Mouse (Mus musculus): Measurements from ENCODE around the gene Capzb.

The Capzb gene

GRCm38 (mm10) chr4:139208236-139209129 is 15.8 kb downstream of the Capzb start:
- CTCF ChIA-PET = interaction anchor here (1.7 to 2.0 kb wide), 2 partner anchors 12 to 13 kb away, joined by 3 to 7 read pairs; no protein-coding TSS in a partner anchor

DNA sequence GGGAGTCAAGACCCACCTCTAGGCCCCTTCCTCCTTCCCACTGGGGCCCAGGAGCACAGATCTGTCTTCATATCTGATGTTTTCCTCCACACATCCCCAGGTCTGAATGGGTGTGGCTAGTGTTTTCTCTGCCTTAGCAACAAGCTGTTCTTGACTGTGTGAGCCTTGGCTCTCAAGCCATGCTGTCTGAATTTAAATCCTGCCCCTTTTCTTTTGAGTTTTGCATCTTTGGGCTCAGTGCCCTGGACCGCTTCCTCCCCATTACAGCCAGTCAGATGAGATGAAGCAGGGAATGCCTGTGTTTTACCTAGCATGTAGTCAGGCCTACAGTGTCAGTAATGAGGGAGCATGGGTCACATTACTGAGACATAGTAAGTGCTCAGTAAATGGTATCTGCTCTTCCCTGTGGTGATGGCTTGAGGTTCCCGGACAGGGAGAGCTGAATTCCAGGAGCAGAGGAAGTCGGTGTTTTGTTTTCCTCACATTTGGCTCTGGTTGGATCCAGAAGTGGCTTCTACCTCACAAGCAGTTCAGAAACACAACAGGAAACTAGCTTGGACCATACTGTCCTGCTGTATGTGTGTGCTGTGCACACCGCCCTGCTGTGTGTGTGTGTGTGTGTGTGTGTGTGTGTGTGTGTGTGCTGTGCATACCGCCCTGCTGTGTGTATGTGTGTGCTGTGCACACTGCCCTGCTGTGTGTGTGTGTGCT is 16.6 kb downstream of the Capzb start:
- CTCF ChIA-PET = interaction anchor here (2.0 kb wide), 1 partner anchor 11 kb away, joined by 7 read pairs; no protein-coding TSS in a partner anchor

GRCm38 (mm10) chr4:139211975-139212831 is 19.5 kb downstream of the Capzb start:
- CTCF ChIA-PET = no interaction called here

DNA sequence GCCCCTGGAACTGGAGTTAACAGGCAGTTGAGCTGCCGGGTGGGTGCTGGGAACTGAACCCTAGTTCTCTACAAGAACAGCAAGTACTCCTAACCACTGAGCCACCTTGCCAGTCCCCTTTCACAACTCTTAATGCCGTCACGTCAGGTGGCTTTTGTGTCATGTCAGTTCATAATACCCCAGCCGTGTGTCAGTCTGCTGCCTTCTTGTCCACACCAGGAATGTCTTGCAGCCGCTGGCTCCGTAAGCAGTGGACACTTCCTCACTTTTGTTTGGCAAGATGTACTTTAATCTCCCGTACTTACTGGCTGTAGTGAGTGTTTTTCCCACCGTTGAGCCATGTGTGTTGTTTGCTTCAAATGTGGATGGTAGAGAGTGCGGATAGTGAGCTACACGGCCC is 20.4 kb downstream of the Capzb start:
- CTCF ChIA-PET = no interaction called here

DNA sequence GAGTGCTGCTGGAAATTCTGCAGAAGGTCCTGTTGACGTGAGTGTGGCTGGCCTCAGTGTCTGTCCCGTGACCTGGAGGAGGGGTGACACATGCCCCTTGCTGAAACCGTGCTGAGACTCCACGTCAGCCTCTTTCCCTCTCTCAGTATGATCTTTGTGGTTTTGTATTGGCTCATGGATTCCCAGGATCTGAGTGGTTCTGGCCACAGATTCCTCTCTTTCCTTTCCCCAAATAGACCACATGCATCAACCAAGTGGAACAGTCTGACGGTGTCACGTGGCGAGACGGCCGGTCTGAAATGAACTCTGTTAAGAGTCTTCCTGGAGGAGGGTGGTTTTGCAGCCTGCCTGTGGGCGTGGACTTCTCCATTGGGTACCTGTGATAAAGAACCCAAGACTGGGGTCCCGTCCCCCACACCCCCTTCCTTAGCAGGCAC is 21.3 kb downstream of the Capzb start:
- CTCF ChIA-PET = no interaction called here

DNA sequence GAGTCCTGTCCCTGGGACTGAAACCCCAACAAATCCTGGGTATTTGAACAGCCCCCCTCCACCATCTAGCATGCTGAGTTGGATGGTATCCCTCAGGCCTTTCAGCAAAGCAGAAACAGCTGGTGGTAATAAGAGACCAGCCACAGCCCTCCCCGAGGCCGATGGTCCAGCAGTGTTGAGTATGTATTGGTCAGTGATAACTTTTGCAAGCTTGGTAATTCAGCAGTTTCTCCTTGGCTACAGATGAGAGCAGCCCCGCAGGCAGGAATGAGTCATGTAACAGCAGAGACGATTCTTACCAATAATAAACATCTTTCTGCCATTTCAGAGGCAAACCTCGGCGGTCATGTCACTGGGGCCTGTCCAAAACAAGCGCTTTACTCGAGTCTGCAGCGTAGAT is 23.9 kb downstream of the Capzb start:
- CTCF ChIA-PET = no interaction called here

DNA sequence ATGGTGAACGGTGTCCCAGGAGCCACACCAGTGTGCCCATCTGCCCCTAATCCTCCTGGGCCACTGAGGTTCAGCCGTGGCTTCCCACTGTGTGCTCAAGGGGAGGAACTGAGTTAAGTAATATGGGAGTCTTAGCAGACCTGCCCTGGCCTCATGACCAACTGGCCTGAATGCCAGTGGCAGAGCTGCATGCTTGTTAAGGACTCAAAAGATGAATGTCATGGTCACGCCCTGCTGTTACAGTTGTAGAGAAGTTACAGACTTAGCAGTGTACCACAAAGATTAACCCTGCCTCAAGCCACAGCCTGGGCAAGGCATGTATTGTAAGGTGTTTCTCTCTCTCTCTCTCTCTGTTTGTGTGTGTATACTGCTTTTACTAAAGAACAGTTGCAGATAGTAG is 25.8 kb downstream of the Capzb start:
- CTCF ChIA-PET = no interaction called here

- CTCF ChIA-PET = interaction anchor here (1.8 kb wide), 1 partner anchor 11 kb away, joined by 7 read pairs; no protein-coding TSS in a partner anchor
These were observed 27.0 kb downstream of the Capzb start for GRCm38 (mm10) chr4:139219656-139220055.

DNA sequence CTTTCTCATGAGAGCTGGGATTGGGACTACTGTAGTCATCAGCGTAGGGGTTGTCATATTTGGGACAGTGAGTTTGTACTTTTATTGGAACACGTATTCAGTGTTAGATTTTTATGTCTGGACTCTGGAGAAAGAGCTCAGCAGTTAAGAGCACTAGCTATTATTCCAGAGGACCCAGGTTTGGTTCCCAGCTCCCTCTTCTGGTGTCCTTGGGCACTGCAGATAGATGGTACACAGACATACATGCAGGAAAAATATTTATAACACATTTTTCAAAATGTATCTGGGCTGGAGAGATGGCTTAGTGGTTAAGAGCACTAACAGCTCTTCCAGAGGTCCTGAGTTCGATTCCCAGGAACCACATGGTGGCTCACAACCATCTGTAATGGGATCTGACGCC is 28.3 kb downstream of the Capzb start:
- CTCF ChIA-PET = interaction anchor here (0.6 to 1.8 kb wide), 6 partner anchors 9 to 108 kb away, joined by 3 to 7 read pairs (median 3); no protein-coding TSS in a partner anchor

DNA sequence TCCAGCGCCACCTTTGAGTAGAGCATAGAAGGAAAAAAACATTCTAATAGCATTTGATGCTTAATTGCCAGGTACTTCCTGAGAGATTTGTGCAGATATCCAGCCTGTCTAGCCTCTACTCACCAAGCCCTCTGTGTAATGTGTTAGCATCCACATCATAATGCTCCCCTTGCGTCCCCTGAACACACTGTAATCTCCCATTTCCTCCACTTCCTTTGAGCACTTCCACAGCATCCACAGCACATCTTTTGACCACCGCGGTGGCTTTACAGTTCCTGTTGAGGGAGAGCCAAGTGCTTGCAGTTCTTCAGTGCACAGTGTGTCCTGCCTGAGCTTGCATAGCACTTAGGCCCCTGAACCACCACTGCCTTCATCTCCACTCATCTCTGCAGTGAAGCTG is 29.1 kb downstream of the Capzb start:
- CTCF ChIA-PET = no interaction called here

- CTCF ChIA-PET = interaction anchor here (0.6 kb wide), 1 partner anchor 230 kb away, joined by 4 read pairs; no protein-coding TSS in a partner anchor
These were observed 32.4 kb downstream of the Capzb start for GRCm38 (mm10) chr4:139225115-139225514.

DNA sequence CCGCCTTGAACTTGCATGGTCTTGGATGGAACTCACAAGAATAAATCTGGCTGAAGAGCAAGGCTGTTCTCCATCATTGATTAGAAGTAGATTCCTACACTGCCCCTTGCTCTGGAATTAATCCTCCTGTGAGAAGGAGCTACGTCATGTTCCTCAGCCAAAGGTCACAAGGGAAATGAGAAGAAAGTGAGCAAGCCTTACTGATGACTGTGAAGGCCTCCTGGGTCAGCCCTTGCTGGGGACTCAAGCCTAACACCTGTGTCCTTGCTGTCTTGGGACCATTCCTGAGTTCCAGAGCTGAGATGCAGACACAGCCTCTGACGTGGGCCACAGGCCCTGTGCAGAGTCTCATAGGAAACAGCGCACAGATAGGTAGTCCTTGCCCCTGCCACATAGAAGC is 33.2 kb downstream of the Capzb start:
- CTCF ChIA-PET = interaction anchor here (0.6 to 0.8 kb wide), 3 partner anchors 14 to 231 kb away, joined by 3 to 4 read pairs (median 3); no protein-coding TSS in a partner anchor

DNA sequence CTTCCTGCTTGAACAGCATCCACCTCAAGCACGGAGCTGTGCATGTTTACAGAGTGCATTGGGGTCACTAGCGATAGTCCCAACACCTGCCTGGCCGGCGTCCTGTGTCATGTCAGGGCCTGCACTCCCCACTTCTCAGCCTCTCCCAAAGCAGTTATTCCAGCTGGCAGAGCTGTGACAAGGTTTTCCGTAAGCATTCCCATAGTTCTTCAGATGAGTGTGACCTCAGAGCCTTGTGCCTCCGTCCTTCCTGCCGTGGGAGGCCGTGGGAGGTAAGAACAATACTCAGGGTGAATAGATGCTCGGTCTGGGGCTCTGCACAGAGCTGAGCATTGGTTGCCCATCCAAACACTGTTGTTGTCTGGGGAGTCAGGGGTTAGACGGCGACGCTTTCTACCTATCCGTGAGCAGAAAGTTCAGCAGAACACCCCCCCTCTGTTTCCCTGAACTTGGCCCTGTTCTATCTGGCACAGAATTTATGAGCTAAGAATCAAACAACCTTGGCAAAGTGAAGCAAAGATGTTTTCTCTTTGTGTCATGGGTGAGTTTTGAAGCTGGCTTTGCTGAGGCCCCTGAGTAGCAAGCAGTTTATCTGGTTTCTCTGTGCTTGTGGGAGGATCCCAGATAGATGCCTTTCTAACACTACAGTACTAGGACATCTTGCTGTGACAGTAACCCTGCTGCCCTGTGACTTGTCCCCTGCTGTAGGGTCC is 34.0 kb downstream of the Capzb start:
- CTCF ChIA-PET = interaction anchor here (0.8 kb wide), 2 partner anchors 14 to 36 kb away, joined by 3 read pairs; no protein-coding TSS in a partner anchor

DNA sequence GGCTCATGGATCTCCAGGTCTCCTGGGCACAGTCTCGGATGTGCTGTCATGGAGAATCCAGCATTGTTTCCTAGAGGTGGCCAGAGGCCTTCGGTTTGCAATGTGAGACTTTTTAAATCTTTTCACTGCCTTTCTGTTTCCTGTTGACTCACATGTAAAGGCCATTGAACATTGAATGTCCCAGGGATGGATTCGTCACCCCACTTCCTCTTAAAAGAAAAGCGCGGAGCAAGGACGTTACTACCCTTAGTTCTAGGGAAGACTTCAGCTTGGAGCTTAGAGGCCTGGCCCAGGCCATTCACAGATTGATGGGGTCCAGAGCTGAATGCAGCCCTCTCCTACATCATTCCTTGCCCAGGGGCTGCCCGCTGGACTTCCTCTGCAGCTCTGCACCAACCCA is 35.2 kb downstream of the Capzb start:
- CTCF ChIA-PET = no interaction called here

DNA sequence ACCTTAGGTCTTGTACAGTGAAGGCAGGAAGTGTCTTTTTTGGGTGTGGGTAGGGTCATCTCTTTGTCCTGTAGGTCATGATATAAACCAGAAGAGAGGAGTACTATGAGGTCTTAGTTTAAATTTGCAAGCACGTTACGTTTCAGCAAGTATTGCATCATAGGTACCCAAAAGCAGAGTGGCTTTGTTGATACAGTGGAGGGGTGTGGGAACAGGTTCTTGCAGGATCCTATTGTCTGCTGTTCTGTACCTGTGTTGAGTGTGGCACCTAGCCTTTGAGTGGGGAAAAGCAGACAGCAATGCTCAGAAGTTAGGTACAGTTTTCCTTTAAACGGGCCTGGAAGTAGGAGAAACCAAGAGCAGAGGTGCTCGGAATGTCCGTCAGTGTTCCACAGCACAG is 36.6 kb downstream of the Capzb start:
- CTCF ChIA-PET = interaction anchor here (0.6 to 1.1 kb wide), 3 partner anchors 8 to 129 kb away, joined by 3 to 4 read pairs (median 3); no protein-coding TSS in a partner anchor

DNA sequence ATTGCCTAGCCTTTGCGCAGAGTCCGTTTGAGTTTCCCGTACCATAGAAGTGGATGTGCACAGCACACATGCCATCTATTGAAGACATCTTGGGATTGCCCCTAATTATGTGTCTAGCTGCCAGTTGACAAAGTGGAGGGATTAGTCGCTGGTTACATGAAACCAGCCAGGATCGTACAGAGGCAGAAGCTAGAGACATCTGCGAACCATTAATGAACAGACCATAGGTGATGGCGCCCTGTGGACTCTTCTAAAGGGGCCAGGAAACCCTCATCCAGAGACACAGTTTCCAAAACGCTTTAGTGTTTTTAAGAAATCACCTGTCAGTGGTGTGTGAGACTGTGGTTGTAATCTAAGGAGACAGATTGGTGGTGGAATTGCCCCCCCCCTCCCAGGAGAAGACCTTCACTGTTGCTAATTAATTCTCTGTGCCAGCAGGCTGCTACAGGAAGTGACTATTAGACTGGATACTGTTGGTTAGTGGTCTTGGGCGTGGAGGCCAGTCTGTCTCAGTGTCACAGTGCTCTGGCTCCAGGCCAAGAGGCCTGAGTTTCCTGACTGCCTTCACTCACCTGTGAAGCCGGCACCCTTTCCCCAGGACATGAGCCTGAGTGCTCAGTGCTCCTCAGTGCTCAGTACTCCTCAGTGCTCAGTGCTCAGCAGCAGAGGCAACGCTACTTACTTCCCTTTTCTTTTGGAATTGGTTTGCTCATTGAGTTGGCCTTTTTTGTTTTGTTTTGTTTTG is 37.8 kb downstream of the Capzb start:
- CTCF ChIA-PET = interaction anchor here (0.7 kb wide), 1 partner anchor 428 kb away, joined by 3 read pairs; no protein-coding TSS in a partner anchor

DNA sequence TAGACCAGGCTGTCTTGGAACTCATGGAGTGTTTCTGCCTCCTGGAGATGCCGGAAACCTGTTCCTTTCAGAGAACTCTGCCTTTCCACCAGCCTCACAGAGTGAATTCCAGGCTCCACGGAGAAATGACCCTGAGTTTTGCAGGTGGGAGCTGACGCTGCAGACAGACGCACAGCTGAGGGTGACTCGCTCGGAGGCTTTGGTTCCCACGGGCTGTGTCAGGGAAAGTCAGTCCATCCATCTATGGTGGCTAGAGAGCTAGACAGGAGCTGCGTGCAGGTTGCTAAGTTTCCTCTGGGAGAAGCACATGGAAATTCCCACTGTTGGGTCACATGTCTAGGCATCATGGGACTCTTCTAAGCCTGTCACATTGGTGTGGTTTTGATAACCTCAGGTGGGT is 38.5 kb downstream of the Capzb start:
- CTCF ChIA-PET = interaction anchor here (0.7 kb wide), 1 partner anchor 427 kb away, joined by 3 read pairs; no protein-coding TSS in a partner anchor

DNA sequence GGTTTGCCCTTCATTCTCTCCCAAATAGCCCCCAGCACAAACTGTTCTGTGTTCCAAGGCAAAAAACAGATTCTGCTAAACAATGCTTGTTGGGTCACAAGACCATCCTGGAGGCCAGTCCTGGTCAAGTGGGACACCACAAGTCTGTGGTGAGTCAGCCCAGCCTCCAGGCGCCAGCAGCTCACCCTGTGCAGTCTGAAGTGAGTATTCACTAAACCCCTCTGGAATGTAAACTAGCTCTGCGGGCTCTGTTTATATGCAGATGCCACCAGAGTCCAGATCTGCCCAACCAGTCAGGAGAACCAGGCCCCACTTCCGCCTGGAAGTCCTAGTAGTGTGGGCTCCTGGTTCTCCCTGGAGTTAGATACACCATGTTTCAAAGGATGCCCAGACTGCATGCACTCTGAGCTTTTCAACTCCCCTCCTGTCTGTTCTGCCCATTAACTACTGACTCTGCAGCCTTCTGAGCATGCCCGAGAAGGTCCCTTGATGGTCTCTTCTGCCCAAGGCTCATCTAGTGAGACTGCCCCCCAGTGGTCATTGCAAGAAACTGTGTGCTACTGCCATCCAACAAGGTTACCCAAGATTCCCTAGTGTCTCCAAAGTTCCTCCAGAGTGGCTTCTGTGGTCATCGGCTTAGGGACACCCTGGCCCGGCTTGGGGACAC is 39.9 kb downstream of the Capzb start:
- CTCF ChIA-PET = no interaction called here

- CTCF ChIA-PET = no interaction called here
These were observed 40.4 kb downstream of the Capzb start for GRCm38 (mm10) chr4:139233146-139233495.

Measured in spleen, embryonic (tissue).